Mouse (Mus musculus) small intestine, adult 2 months (tissue): Measurements from ENCODE around the gene Dnajb7.

Experiments used
- CTCF ChIP-seq: fragments of 200-500 bp; IDR thresholded peaks from 2 replicates; pipeline ENCODE4 v1.5.1; 2012; ENCODE audit warnings: low read depth, mild to moderate bottlenecking, control low read depth, inconsistent platforms, low read length, moderate library complexity, mixed read lengths; ENCODE audit not compliant: insufficient replicate concordance, insufficient read length; ENCODE audit errors: extremely low read depth
- POLR2A ChIP-seq: fragments of 200-500 bp; IDR thresholded peaks from 2 replicates; pipeline ENCODE4 v1.6.1; 2012; ENCODE audit warnings: low read depth, mild to moderate bottlenecking, control low read depth, inconsistent platforms, low read length, moderate library complexity

DNA sequence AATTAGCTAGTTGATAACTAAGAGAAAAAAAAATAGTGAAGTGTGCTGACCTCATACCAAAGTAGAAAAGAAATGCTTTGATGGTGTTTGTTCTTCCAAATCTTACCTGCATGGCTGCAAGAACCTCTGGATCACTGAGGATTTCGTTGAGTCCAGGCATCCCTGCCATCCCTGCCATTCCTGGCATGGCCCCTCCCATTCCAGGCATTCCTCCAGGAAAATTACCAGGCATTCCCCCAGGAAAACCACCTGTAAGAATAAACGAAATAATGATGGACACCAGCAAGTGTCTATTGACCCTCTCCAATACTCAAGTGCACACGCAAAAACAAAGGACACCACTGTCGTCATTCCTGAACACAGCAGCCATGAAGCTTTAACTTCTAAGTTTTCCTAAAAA is 41.9 kb downstream of the Dnajb7 start:
- no peak for TF ChIP-seq CTCF
- no peak for TF ChIP-seq POLR2A
